Mouse (Mus musculus) heart, postnatal 0 days (tissue): ENCODE data around the gene Kif1b.
"Not testable (repeated sequence)": the region's sequence is repeated elsewhere in the genome, so short reads cannot be mapped to it uniquely, and the experiment has no call there.

Source experiments
- CTCF ChIP-seq: IDR thresholded peaks from 2 replicates; pipeline ENCODE4 v1.5.1; 2016; ENCODE audit warnings: antibody characterized with exemption, control low read depth, low read depth
- EP300 ChIP-seq: IDR thresholded peaks from 2 replicates; pipeline ENCODE4 v1.6.1; 2016; ENCODE audit warnings: antibody characterized with exemption, low read depth

- not testable (repeated sequence) for TF ChIP-seq EP300, CTCF
Measured at GRCm38 (mm10) chr4:149214468-149214867, 93.0 kb downstream of the Kif1b start.
